Mouse (Mus musculus) thymus, adult 2 months (tissue): ENCODE measurements around the gene Csnk1e.

Experiments
- CTCF ChIP-seq: fragments of 200-500 bp; IDR thresholded peaks from 2 replicates; pipeline ENCODE4 v1.5.1; 2012; ENCODE audit warnings: mild to moderate bottlenecking, control low read depth, low read length, moderate library complexity, borderline replicate concordance; ENCODE audit not compliant: control insufficient read depth, poor library complexity, insufficient read depth; ENCODE audit errors: extremely low read depth
- POLR2A ChIP-seq: fragments of 200-500 bp; IDR thresholded peaks from 2 replicates; pipeline ENCODE4 v1.6.1; 2012; ENCODE audit warnings: mild to moderate bottlenecking, low read length, control low read depth, moderate library complexity; ENCODE audit not compliant: control insufficient read depth, poor library complexity, insufficient read depth; ENCODE audit errors: extremely low read depth

DNA sequence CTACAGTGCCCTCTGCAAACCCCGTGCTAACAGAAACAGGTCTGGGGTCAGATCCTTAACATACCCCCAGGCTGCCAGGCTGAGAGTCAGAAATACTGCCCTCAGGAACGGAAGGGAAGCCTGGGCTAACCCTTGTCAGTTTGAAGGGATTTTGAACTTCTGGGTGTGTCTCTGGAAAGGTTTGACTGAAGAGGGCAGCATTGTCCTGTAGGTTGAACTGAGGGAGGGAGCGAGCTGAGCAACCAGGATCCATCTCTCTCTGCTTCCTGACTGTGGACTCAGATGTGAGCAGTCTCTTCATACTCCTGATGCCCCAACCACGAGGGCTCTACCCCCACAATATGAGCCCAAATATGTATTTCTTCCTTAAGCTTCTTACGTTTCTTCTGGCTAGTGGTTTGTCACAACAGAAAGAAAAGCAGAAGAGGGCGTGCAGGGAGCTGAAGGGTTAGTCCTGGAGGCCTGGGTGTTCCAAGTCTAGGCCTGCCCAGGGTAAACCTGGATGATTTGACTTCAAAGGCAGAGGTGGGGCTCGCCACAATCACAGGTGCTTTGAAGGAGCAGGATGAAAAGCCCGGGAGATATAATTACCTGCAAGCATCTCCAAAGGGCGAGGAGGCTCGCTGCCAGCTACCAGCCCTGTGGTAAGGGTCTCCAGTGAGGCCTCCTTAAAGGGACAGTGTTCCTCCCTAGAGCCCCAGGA, 43.9 kb downstream of the Csnk1e start:
- TF ChIP-seq CTCF (no peak), POLR2A (no peak)
